Comparison of ENCODE assay signal across 23 mouse cellular contexts in genomic region chr4:15713641-15714040, GRCm38 (mm10).
DNase-seq lines count a peak whose midpoint lies in the region; ATAC-seq lines count a peak whose summit lies in the region.
"Had no signal": no experiment of that assay in that cellular context is flagged by ENCODE, and none has a peak within 500 bp of the region (broad histone marks: within the 10 kb centered on the region; RNA-seq: fewer than 3 reads in every experiment).

No protein-coding gene starts in this region.

- 89% methylated on average over 12 of the region's 12 CpGs for WGBS in midbrain, embryonic 14.5 days

- H3K36me3 ChIP-seq in midbrain, embryonic 14.5 days (ENCODE audit: control insufficient read depth, insufficient read depth, low read length), result no peaks in the 10 kb centered on the region
- H3K36me3 ChIP-seq: forebrain, embryonic 10.5 days; heart, embryonic 13.5 days; limb, embryonic 15.5 days had no signal

- no peaks in the 10 kb centered on the region for H3K9me3 ChIP-seq in midbrain, embryonic 14.5 days (ENCODE audit: control insufficient read depth, low read length)
- H3K9me3 ChIP-seq: forebrain, embryonic 10.5 days; heart, embryonic 13.5 days; limb, embryonic 15.5 days had no signal

- no peak overlapping the region for H3K4me3 ChIP-seq in midbrain, embryonic 14.5 days (replicated peaks; ENCODE audit: low read depth, low read length)
- H3K4me3 ChIP-seq: forebrain, embryonic 10.5 days; heart, adult 2 months; heart, embryonic 13.5 days; limb, embryonic 15.5 days had no signal

- peak; percentile 3 to 12 for DNase-seq in gastrocnemius, adult 8-10 months (ENCODE audit: low spot score in 2 of 2)
- DNase-seq in gastrocnemius, postnatal 4 days (ENCODE audit: low spot score in 2 of 2), result no peak
- peak; percentile 13 for DNase-seq in kidney, adult 18-20 months
- DNase-seq in kidney, adult 8-10 months, result peak; percentile 15 to 17
- peak; percentile 7 to 75 for DNase-seq in kidney, postnatal 25 days
- DNase-seq in midbrain, embryonic 14.5 days, result no peak
- no peak for DNase-seq in layer of hippocampus, adult 9-10 months (ENCODE audit: low spot score)
- DNase-seq: adrenal gland, adult 8-10 months; cerebellum, adult 11 months; forebrain, postnatal 0 days; heart, adult 2 months; heart, postnatal 14 days; layer of hippocampus, adult 9-11 months; left cerebral cortex, postnatal 4 days; right cerebral cortex, postnatal 14 days; spleen, adult 18-20 months had no signal

- no peak for ATAC-seq in midbrain, embryonic 14.5 days (ENCODE audit: low FRiP score, low TSS enrichment)
- ATAC-seq: forebrain, postnatal 0 days; hindbrain, postnatal 0 days had no signal

- no peak overlapping the region for H3K27ac ChIP-seq in midbrain, embryonic 14.5 days (replicated peaks; ENCODE audit: low read depth, low read length)
- H3K27ac ChIP-seq: forebrain, embryonic 10.5 days; heart, adult 2 months; heart, embryonic 13.5 days; hindbrain, postnatal 0 days; kidney, postnatal 0 days; limb, embryonic 15.5 days; macrophage had no signal

- H3K9ac ChIP-seq in midbrain, embryonic 14.5 days (replicated peaks; ENCODE audit: low read length), result no peak overlapping the region
- H3K9ac ChIP-seq: forebrain, postnatal 0 days; heart, embryonic 13.5 days; limb, embryonic 15.5 days had no signal

- no peaks in the 10 kb centered on the region for H3K27me3 ChIP-seq in midbrain, embryonic 14.5 days (ENCODE audit: control insufficient read depth, insufficient read depth, low read length)
- H3K27me3 ChIP-seq: heart, embryonic 13.5 days; limb, embryonic 15.5 days had no signal

- no peak overlapping the region for H3K4me2 ChIP-seq in midbrain, embryonic 14.5 days (ENCODE audit: low read length)
- H3K4me2 ChIP-seq: heart, embryonic 13.5 days; limb, embryonic 15.5 days; midbrain, embryonic 11.5 days had no signal

- H3K4me1 ChIP-seq in midbrain, embryonic 14.5 days (ENCODE audit: control insufficient read depth, insufficient read depth, low read length), result no peaks in the 10 kb centered on the region
- H3K4me1 ChIP-seq: heart, embryonic 13.5 days; limb, embryonic 15.5 days had no signal

Comparison
In these comparisons a context has a peak if more than half of its experiments do, and no peak if none do; other contexts are left out.
1. DNase-seq: peak in gastrocnemius, adult 8-10 months (2 of 2), kidney, adult 18-20 months (single experiment), kidney, adult 8-10 months (2 of 2) and kidney, postnatal 25 days (2 of 2); none in gastrocnemius, postnatal 4 days (0 of 2), midbrain, embryonic 14.5 days (single experiment) and layer of hippocampus, adult 9-10 months (single experiment).